Mouse (Mus musculus): ENCODE measurements around the gene 1700028K03Rik. TPM values are rescaled to one million over a fixed set of nuclear protein-coding genes. Genes with fewer than 3 reads are reported as not detected.

The 1700028K03Rik gene
- polyA plus RNA-seq, 1 experiment from 2014 or later, result 0.16 TPM

DNA sequence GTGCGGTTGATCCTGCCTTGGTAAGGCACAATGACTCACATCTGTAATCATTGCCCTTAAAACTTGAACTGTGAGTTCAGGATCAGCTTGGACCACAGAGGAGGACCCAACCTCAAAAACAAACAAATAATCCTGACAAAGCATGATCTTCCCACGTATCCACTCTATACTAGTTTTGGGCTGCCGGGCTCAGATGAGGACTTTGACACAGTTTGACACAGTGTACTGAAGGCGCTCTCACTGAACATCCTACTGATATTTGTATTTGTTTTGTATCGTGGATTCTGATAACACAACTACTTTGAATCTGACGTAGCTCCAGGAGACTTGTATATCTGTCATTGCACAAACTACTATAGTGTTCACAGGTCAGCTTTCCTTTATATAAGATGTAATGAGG lies 13.1 kb upstream of the 1700028K03Rik start:
- Histone ChIP-seq H3K4me3 (ENCODE audit: low read length) (no peak overlapping the region), H3K27me3 (ENCODE audit: control insufficient read depth, insufficient read depth, low read length) (no peaks in the 10 kb centered on the region), H3K36me3 (ENCODE audit: control insufficient read depth, insufficient read depth, low read length) (no peaks in the 10 kb centered on the region), H3K27ac (ENCODE audit: low read depth, low read length) (no peak overlapping the region), H3K4me2 (replicated peaks; ENCODE audit: low read depth, low read length) (no peak overlapping the region), H3K9ac (ENCODE audit: low read depth, low read length) (no peak overlapping the region), H3K9me3 (ENCODE audit: control insufficient read depth, low read length) (no peaks in the 10 kb centered on the region), H3K4me1 (ENCODE audit: control insufficient read depth, insufficient read depth, low read length) (no peaks in the 10 kb centered on the region)
- no peak for ATAC-seq (ENCODE audit: low FRiP score, low TSS enrichment)
- 94% methylated on average over 6 of the region's 6 CpGs for WGBS

DNA sequence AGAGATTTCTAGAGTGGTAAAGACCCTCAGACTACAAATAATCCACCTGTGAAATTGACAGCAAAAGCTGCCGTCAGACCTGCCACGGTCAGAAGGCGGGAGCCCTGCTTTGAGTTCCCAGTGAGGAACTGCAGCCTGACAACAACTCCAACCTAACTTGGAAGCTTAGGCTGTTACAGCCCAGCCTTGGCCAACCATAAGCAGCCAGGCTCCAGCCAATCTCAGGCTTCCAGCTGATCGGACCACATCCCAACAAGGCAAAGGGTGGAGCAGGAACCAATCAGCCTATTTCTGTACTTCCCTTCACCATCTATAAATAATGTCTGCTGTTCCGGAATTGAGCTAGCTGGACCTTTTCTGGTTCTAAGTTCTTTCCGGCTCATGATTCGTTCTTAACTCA lies 12.6 kb upstream of the 1700028K03Rik start:
- 77% methylated on average over 7 of the region's 7 CpGs for WGBS
- no peak for ATAC-seq (ENCODE audit: low FRiP score, low TSS enrichment)
- H3K4me1 ChIP-seq (ENCODE audit: control insufficient read depth, insufficient read depth, low read length), result no peaks in the 10 kb centered on the region

GRCm38 (mm10) chr5:107524281-107524680 lies 10.2 kb upstream of the 1700028K03Rik start:
- WGBS, result 82% methylated on average over 10 of the region's 10 CpGs
- Histone ChIP-seq H3K4me2 (replicated peaks; ENCODE audit: low read depth, low read length) (no peak overlapping the region), H3K4me1 (ENCODE audit: control insufficient read depth, insufficient read depth, low read length) (no peaks in the 10 kb centered on the region), H3K27me3 (ENCODE audit: control insufficient read depth, insufficient read depth, low read length) (no peaks in the 10 kb centered on the region), H3K36me3 (ENCODE audit: control insufficient read depth, insufficient read depth, low read length) (no peaks in the 10 kb centered on the region), H3K9ac (ENCODE audit: low read depth, low read length) (no peak overlapping the region), H3K27ac (ENCODE audit: low read depth, low read length) (no peak overlapping the region), H3K4me3 (ENCODE audit: low read length) (no peak overlapping the region), H3K9me3 (ENCODE audit: control insufficient read depth, low read length) (no peaks in the 10 kb centered on the region)
- ATAC-seq (ENCODE audit: low FRiP score, low TSS enrichment), result no peak

More for the DNA sequence above, 12.6 kb upstream of the 1700028K03Rik start:
- Histone ChIP-seq H3K4me2 (replicated peaks; ENCODE audit: low read depth, low read length) (no peak overlapping the region), H3K27ac (ENCODE audit: low read depth, low read length) (no peak overlapping the region), H3K9ac (ENCODE audit: low read depth, low read length) (no peak overlapping the region), H3K9me3 (ENCODE audit: control insufficient read depth, low read length) (no peaks in the 10 kb centered on the region), H3K36me3 (ENCODE audit: control insufficient read depth, insufficient read depth, low read length) (no peaks in the 10 kb centered on the region), H3K27me3 (ENCODE audit: control insufficient read depth, insufficient read depth, low read length) (no peaks in the 10 kb centered on the region), H3K4me3 (ENCODE audit: low read length) (no peak overlapping the region)

DNA sequence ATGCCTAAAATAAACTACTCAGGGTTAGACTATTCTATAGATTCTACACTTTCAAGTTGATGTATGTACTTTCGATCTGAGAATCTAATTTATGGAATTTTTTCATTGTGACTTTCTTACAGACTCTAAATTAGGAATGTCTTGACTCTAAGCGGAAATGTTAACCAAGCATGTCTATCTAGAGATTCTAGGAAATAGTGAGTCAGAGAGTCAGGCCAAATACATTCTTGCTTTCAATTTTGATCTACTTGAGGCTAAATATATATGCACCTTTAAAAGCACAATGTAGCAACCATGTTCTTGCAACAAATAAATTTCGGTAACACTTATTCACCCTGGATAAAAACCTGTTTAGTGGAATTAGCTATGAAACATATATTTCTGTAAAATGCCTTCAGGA lies 5.7 kb upstream of the 1700028K03Rik start:
- Histone ChIP-seq H3K4me3 (ENCODE audit: low read length) (no peak overlapping the region), H3K27ac (ENCODE audit: low read depth, low read length) (no peak overlapping the region), H3K36me3 (ENCODE audit: control insufficient read depth, insufficient read depth, low read length) (no peaks in the 10 kb centered on the region), H3K9me3 (ENCODE audit: control insufficient read depth, low read length) (no peaks in the 10 kb centered on the region), H3K4me1 (ENCODE audit: control insufficient read depth, insufficient read depth, low read length) (no peaks in the 10 kb centered on the region), H3K9ac (ENCODE audit: low read depth, low read length) (no peak overlapping the region), H3K4me2 (replicated peaks; ENCODE audit: low read depth, low read length) (no peak overlapping the region), H3K27me3 (ENCODE audit: control insufficient read depth, insufficient read depth, low read length) (no peaks in the 10 kb centered on the region)
- 78% methylated on average over 3 of the region's 3 CpGs for WGBS
- no peak for ATAC-seq (ENCODE audit: low FRiP score, low TSS enrichment)

GRCm38 (mm10) chr5:107533590-107533989 lies 919 bp upstream of the 1700028K03Rik start:
- H3K9me3 ChIP-seq (ENCODE audit: control insufficient read depth, low read length), result no peaks in the 10 kb centered on the region
- no peak overlapping the region for H3K27ac ChIP-seq (ENCODE audit: low read depth, low read length)
- no peak for ATAC-seq (ENCODE audit: low FRiP score, low TSS enrichment)
- no peak overlapping the region for H3K4me2 ChIP-seq (replicated peaks; ENCODE audit: low read depth, low read length)
- no peaks in the 10 kb centered on the region for H3K27me3 ChIP-seq (ENCODE audit: control insufficient read depth, insufficient read depth, low read length)
- 64% methylated on average over 2 of the region's 2 CpGs for WGBS
- H3K4me1 ChIP-seq (ENCODE audit: control insufficient read depth, insufficient read depth, low read length), result no peaks in the 10 kb centered on the region
- H3K4me3 ChIP-seq (ENCODE audit: low read length), result no peak overlapping the region
- H3K9ac ChIP-seq (ENCODE audit: low read depth, low read length), result no peak overlapping the region
- H3K36me3 ChIP-seq (ENCODE audit: control insufficient read depth, insufficient read depth, low read length), result no peaks in the 10 kb centered on the region

GRCm38 (mm10) chr5:107541696-107542095 lies 7.2 kb downstream of the 1700028K03Rik start:
- Histone ChIP-seq H3K4me3 (ENCODE audit: low read length) (no peak overlapping the region), H3K27me3 (ENCODE audit: control insufficient read depth, insufficient read depth, low read length) (no peaks in the 10 kb centered on the region), H3K9ac (ENCODE audit: low read depth, low read length) (no peak overlapping the region), H3K27ac (ENCODE audit: low read depth, low read length) (no peak overlapping the region), H3K36me3 (ENCODE audit: control insufficient read depth, insufficient read depth, low read length) (no peaks in the 10 kb centered on the region), H3K4me2 (replicated peaks; ENCODE audit: low read depth, low read length) (no peak overlapping the region), H3K4me1 (ENCODE audit: control insufficient read depth, insufficient read depth, low read length) (no peaks in the 10 kb centered on the region), H3K9me3 (ENCODE audit: control insufficient read depth, low read length) (no peaks in the 10 kb centered on the region)
- ATAC-seq (ENCODE audit: low FRiP score, low TSS enrichment), result peak; percentile 85
- 27% methylated on average over 7 of the region's 7 CpGs for WGBS

- Histone ChIP-seq H3K4me2 (replicated peaks; ENCODE audit: low read depth, low read length) (no peak overlapping the region), H3K9ac (ENCODE audit: low read depth, low read length) (no peak overlapping the region), H3K27me3 (ENCODE audit: control insufficient read depth, insufficient read depth, low read length) (no peaks in the 10 kb centered on the region), H3K4me1 (ENCODE audit: control insufficient read depth, insufficient read depth, low read length) (no peaks in the 10 kb centered on the region), H3K36me3 (ENCODE audit: control insufficient read depth, insufficient read depth, low read length) (peaks cover 12% of the 10 kb centered on the region), H3K27ac (ENCODE audit: low read depth, low read length) (no peak overlapping the region), H3K9me3 (ENCODE audit: control insufficient read depth, low read length) (no peaks in the 10 kb centered on the region), H3K4me3 (ENCODE audit: low read length) (no peak overlapping the region)
- ATAC-seq (ENCODE audit: low FRiP score, low TSS enrichment), result no peak
- WGBS, result 88% methylated on average over 4 of the region's 4 CpGs
Observed at GRCm38 (mm10) chr5:107545927-107546326, 11.4 kb downstream of the 1700028K03Rik start.

GRCm38 (mm10) chr5:107547955-107548354 lies 13.4 kb downstream of the 1700028K03Rik start:
- no peak overlapping the region for H3K4me3 ChIP-seq (ENCODE audit: low read length)
- no peaks in the 10 kb centered on the region for H3K4me1 ChIP-seq (ENCODE audit: control insufficient read depth, insufficient read depth, low read length)
- H3K9me3 ChIP-seq (ENCODE audit: control insufficient read depth, low read length), result no peaks in the 10 kb centered on the region
- WGBS, result 89% methylated on average over 3 of the region's 3 CpGs
- H3K36me3 ChIP-seq (ENCODE audit: control insufficient read depth, insufficient read depth, low read length), result peaks cover 21% of the 10 kb centered on the region
- no peak for ATAC-seq (ENCODE audit: low FRiP score, low TSS enrichment)
- no peak overlapping the region for H3K27ac ChIP-seq (ENCODE audit: low read depth, low read length)
- H3K9ac ChIP-seq (ENCODE audit: low read depth, low read length), result no peak overlapping the region
- no peaks in the 10 kb centered on the region for H3K27me3 ChIP-seq (ENCODE audit: control insufficient read depth, insufficient read depth, low read length)
- H3K4me2 ChIP-seq (replicated peaks; ENCODE audit: low read depth, low read length), result no peak overlapping the region

DNA sequence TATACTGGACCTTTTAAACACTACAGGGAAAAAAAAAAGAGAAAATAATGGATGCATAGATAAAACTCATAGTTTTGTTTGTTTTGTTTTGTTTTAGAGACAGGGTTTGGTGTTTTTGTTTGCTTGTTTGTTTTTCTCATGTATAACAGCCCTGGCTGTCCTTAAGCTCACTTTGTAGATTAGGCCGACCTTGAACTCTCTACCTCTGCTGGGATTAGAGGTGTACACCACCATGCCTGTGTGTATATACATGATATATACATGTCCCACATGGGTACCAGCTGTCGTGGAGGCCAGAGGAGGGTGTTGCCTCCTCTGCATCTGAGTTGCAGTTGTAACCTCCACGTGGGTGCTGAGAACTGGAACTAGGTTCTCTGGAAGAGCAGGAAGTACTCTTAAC lies 13.9 kb downstream of the 1700028K03Rik start:
- Histone ChIP-seq H3K27me3 (ENCODE audit: control insufficient read depth, insufficient read depth, low read length) (no peaks in the 10 kb centered on the region), H3K9ac (ENCODE audit: low read depth, low read length) (no peak overlapping the region), H3K27ac (ENCODE audit: low read depth, low read length) (no peak overlapping the region), H3K4me2 (replicated peaks; ENCODE audit: low read depth, low read length) (no peak overlapping the region), H3K36me3 (ENCODE audit: control insufficient read depth, insufficient read depth, low read length) (peaks cover 21% of the 10 kb centered on the region), H3K4me3 (ENCODE audit: low read length) (no peak overlapping the region), H3K4me1 (ENCODE audit: control insufficient read depth, insufficient read depth, low read length) (no peaks in the 10 kb centered on the region), H3K9me3 (ENCODE audit: control insufficient read depth, low read length) (no peaks in the 10 kb centered on the region)
- no peak for ATAC-seq (ENCODE audit: low FRiP score, low TSS enrichment)
- WGBS, result 91% methylated on average over 3 of the region's 3 CpGs

- H3K27ac ChIP-seq (ENCODE audit: low read depth, low read length), result no peak overlapping the region
- peaks cover 37% of the 10 kb centered on the region for H3K36me3 ChIP-seq (ENCODE audit: control insufficient read depth, insufficient read depth, low read length)
- no peaks in the 10 kb centered on the region for H3K9me3 ChIP-seq (ENCODE audit: control insufficient read depth, low read length)
- no peak overlapping the region for H3K4me3 ChIP-seq (ENCODE audit: low read length)
- no peaks in the 10 kb centered on the region for H3K27me3 ChIP-seq (ENCODE audit: control insufficient read depth, insufficient read depth, low read length)
- ATAC-seq (ENCODE audit: low FRiP score, low TSS enrichment), result no peak
- H3K9ac ChIP-seq (ENCODE audit: low read depth, low read length), result no peak overlapping the region
- H3K4me2 ChIP-seq (replicated peaks; ENCODE audit: low read depth, low read length), result no peak overlapping the region
- whole genome bisulfite sequencing, result 41% methylated on average over 5 of the region's 5 CpGs
- H3K4me1 ChIP-seq (ENCODE audit: control insufficient read depth, insufficient read depth, low read length), result no peaks in the 10 kb centered on the region
Observed at GRCm38 (mm10) chr5:107554336-107554735, 19.8 kb downstream of the 1700028K03Rik start.

All from kidney, embryonic 14.5 days (tissue).